Mouse (Mus musculus) megakaryocyte-erythroid progenitor cell, adult 5 weeks (primary cell): Measurements from ENCODE around the gene 1810010H24Rik. TPM values are rescaled to one million over a fixed set of nuclear protein-coding genes. Genes with fewer than 3 reads are reported as not detected.

ENCODE experiments used
- polyA plus RNA-seq: library from polyadenylated mRNA; stranded (reverse); fragments of >175 nt; gene quantifications from 2 replicates; pipeline ENCODE4 v1.2.3, GENCODE M21; 2012

Gene 1810010H24Rik
- 0.45 and 0.52 TPM in 2 replicates for polyA plus RNA-seq

DNA sequence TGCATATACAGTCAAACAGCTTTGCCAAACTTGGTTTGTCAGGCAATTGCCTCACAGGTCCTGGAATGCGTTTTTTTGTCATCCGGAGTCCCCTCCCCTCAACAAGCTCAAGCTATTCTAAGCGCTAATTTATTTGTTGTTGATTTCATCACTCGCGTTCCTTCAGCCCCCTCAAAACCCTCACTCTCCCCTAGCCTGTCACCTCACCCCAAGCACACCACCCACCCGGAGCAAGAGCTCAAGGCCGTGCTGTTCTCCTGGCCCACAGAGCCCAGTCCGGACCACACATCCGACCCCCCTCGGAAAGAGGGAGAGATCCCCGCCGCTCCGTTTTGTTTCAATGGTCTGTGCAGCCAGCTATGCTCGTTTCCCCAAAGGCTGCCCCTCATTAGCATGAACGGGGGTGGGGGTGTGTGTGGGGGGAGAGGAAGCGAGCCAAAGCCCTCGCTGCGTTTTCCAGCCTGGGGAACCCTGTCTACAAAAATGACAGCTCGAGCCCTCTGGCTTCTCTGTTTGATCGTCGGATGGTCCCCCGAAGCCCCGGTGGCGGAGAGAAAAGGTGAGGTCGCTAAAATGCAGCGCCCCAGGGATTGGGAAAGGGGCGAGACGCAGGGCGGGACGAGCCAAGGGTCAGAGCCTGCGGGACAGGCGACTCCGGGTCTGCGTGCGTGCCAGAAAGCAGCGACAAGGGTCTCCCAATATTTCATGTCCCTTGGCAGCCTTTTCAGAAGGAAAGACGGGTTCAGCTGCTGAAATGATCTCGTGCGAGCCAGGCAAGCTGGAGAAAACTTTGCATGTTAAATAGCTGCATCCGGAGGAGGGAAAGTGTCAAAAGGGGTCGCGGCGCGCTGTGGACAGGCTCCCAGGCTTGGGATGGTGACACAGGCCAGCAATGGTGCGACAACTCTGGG lies at the start of gene 1810010H24Rik:
TSS of gene 1810010H24Rik (plus strand) at position 271 of the 911 bp plus-strand sequence.

GRCm38 (mm10) chr11:106999151-106999948 lies 26.1 kb upstream of the 1810010H24Rik start, which contains the start of gene Kpna2:
Gene Kpna2 (minus strand): TSS chr11:106999541.

Other genes with a start within 250 kb of the 1810010H24Rik start
- 2.5 and 2.6 TPM in 2 replicates for gene Polg2, start 246.1 kb upstream of the 1810010H24Rik start, polyA plus RNA-seq
- gene Ddx5, start 236.5 kb upstream of the 1810010H24Rik start, polyA plus RNA-seq, result 4,996 and 5,354 TPM in 2 replicates
- 2.7 and 4.5 TPM in 2 replicates for gene Cep95, start 236.4 kb upstream of the 1810010H24Rik start, polyA plus RNA-seq
- 3.5 and 4.3 TPM in 2 replicates for gene Smurf2, start 105.0 kb upstream of the 1810010H24Rik start, polyA plus RNA-seq
- gene Kpna2, start 26.1 kb upstream of the 1810010H24Rik start, polyA plus RNA-seq, result 9.2 and 16.6 TPM in 2 replicates
- gene Bptf, start 106.4 kb downstream of the 1810010H24Rik start, polyA plus RNA-seq, result 130 and 166 TPM in 2 replicates
- gene Nol11, start 163.7 kb downstream of the 1810010H24Rik start, polyA plus RNA-seq, result 1.3 and 1.6 TPM in 2 replicates